Mouse (Mus musculus): ENCODE measurements at regions not wholly inside any gene's neighbourhood (a gene's known extent, or its start where the extent isn't known, plus 50 kb on each side); places are given as distances from the start of the nearest gene placed in this dataset.
A peak's percentile ranks its signal among the peaks of the same experiment; 100 is the strongest.

- no peak for ATAC-seq (replicated peaks; ENCODE audit: low FRiP score, low TSS enrichment, poor library complexity, severe bottlenecking)
Observed at GRCm38 (mm10) chr10:42131798-42132197, 113.6 kb upstream of the Armc2 start.

GRCm38 (mm10) chr10:42131298-42131697 is 113.1 kb upstream of the Armc2 start:
- ATAC-seq (replicated peaks; ENCODE audit: low FRiP score, low TSS enrichment, poor library complexity, severe bottlenecking), result no peak

GRCm38 (mm10) chr10:42127865-42128419 is 109.7 kb upstream of the Armc2 start:
- ATAC-seq (replicated peaks; ENCODE audit: low FRiP score, low TSS enrichment, poor library complexity, severe bottlenecking), result no peak

GRCm38 (mm10) chr10:42126816-42127215 is 108.6 kb upstream of the Armc2 start:
- no peak for ATAC-seq (replicated peaks; ENCODE audit: low FRiP score, low TSS enrichment, poor library complexity, severe bottlenecking)

- no peak for ATAC-seq (replicated peaks; ENCODE audit: low FRiP score, low TSS enrichment, poor library complexity, severe bottlenecking)
Observed at GRCm38 (mm10) chr10:42122768-42123635, 104.8 kb upstream of the Armc2 start.

GRCm38 (mm10) chr10:42121984-42122383 is 103.7 kb upstream of the Armc2 start:
- no peak for ATAC-seq (replicated peaks; ENCODE audit: low FRiP score, low TSS enrichment, poor library complexity, severe bottlenecking)

- no peak for ATAC-seq (replicated peaks; ENCODE audit: low FRiP score, low TSS enrichment, poor library complexity, severe bottlenecking)
Observed at GRCm38 (mm10) chr10:42119326-42119725, 101.1 kb upstream of the Armc2 start.

GRCm38 (mm10) chr10:42118361-42119188 is 100.3 kb upstream of the Armc2 start:
- ATAC-seq (replicated peaks; ENCODE audit: low FRiP score, low TSS enrichment, poor library complexity, severe bottlenecking), result no peak

GRCm38 (mm10) chr10:42117523-42117922 is 99.3 kb upstream of the Armc2 start:
- ATAC-seq (replicated peaks; ENCODE audit: low FRiP score, low TSS enrichment, poor library complexity, severe bottlenecking), result no peak

GRCm38 (mm10) chr10:42115920-42116298 is 97.7 kb upstream of the Armc2 start:
- ATAC-seq (replicated peaks; ENCODE audit: low FRiP score, low TSS enrichment, poor library complexity, severe bottlenecking), result peak; percentile 71

- no peak for ATAC-seq (replicated peaks; ENCODE audit: low FRiP score, low TSS enrichment, poor library complexity, severe bottlenecking)
Observed at GRCm38 (mm10) chr10:42115224-42115919, 97.1 kb upstream of the Armc2 start.

GRCm38 (mm10) chr10:42110704-42111103 is 92.5 kb upstream of the Armc2 start:
- no peak for ATAC-seq (replicated peaks; ENCODE audit: low FRiP score, low TSS enrichment, poor library complexity, severe bottlenecking)

- no peak for ATAC-seq (replicated peaks; ENCODE audit: low FRiP score, low TSS enrichment, poor library complexity, severe bottlenecking)
Observed at GRCm38 (mm10) chr10:42108294-42109014, 90.2 kb upstream of the Armc2 start.

- no peak; the same call in 1 of the 2 replicates for ATAC-seq (replicated peaks; ENCODE audit: low FRiP score, low TSS enrichment, poor library complexity, severe bottlenecking)
Observed at GRCm38 (mm10) chr10:42107437-42108293, 89.4 kb upstream of the Armc2 start.

GRCm38 (mm10) chr10:42106611-42107010 is 88.4 kb upstream of the Armc2 start:
- no peak for ATAC-seq (replicated peaks; ENCODE audit: low FRiP score, low TSS enrichment, poor library complexity, severe bottlenecking)

- ATAC-seq (replicated peaks; ENCODE audit: low FRiP score, low TSS enrichment, poor library complexity, severe bottlenecking), result no peak
Observed at GRCm38 (mm10) chr10:42105083-42105482, 86.8 kb upstream of the Armc2 start.

- ATAC-seq (replicated peaks; ENCODE audit: low FRiP score, low TSS enrichment, poor library complexity, severe bottlenecking), result no peak
Observed at GRCm38 (mm10) chr10:42102320-42102719, 84.1 kb upstream of the Armc2 start.

- no peak for ATAC-seq (replicated peaks; ENCODE audit: low FRiP score, low TSS enrichment, poor library complexity, severe bottlenecking)
Observed at GRCm38 (mm10) chr10:42101096-42101495, 82.9 kb upstream of the Armc2 start.
